Mouse (Mus musculus): ENCODE measurements around the gene Ppp3ca.

The Ppp3ca gene

DNA sequence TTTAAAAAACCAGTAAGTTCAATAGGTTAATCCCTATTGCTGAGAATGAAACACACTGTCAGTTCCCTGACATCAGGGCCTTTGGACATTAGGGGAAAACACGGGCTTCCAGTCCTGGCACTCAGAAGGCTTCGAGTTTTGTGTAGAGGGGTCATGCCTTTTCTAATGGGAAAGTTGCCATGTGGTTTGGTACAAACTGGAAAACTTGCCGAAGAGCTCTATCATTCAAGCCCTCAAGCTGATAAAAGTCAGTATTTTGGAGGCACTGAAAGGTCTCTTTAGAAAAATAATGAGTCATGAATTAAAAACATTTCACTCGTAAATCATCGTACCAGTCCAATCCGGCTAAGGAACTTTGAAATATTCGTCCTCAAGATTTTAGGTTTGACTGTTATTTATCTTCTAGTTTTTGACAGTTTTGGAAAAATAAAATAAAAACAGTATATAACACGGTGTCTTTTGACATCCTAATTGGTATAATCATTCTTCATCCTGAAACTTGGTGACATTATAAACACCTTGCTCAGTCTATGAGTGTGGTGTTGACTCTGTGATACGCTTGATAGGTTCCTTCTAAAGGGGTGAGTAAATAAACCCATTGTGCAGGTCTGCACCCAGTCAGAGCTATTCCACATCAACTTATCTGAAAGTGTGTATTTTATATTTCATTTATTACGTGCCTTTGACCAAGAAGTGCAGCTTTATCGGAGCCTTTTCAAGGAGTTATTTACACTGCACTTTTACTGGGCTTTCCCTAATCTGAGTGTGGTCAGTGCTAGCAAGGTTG lies 192.3 kb downstream of the Ppp3ca start:
- DNase-seq (ENCODE audit: low read depth), result no peak

DNA sequence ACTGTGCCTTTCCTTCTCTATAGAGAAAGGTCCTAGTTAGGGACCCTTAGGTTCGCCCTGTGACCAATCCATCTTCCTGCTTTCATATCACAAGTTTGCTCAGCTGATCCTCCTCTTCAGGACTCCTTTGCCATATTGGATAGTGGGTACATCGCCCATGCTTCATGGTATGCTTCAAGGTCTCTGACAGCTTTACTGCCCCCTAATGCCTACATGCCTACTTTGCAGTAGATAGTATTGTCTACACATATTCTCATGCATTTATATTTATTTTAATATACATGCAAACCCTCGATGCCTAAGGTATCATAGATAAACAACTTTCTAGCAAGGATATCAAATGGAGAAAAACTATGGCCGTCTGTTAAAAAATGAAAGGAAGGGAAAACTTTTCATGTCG lies 193.2 kb downstream of the Ppp3ca start:
- DNase-seq (ENCODE audit: low read depth), result no peak

DNA sequence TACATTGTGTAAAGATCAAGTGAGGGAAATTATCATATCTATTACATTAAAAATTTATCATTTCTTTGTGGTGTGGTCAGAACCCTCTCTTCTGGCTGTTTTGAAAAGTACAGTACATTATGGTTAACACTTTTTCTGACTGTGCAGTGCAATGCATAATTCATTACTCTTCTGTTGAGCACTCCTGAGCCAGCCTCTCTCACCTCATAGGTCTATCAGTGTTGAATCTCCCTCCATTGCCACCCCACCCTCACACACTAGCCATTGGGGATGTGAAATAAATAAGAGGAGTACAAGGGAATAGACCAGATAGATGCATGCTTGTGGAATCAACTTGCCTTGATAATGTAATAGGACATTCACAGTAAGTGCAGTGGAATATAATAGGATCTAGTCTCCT lies 194.4 kb downstream of the Ppp3ca start:
- DNase-seq (ENCODE audit: low read depth), result no peak

DNA sequence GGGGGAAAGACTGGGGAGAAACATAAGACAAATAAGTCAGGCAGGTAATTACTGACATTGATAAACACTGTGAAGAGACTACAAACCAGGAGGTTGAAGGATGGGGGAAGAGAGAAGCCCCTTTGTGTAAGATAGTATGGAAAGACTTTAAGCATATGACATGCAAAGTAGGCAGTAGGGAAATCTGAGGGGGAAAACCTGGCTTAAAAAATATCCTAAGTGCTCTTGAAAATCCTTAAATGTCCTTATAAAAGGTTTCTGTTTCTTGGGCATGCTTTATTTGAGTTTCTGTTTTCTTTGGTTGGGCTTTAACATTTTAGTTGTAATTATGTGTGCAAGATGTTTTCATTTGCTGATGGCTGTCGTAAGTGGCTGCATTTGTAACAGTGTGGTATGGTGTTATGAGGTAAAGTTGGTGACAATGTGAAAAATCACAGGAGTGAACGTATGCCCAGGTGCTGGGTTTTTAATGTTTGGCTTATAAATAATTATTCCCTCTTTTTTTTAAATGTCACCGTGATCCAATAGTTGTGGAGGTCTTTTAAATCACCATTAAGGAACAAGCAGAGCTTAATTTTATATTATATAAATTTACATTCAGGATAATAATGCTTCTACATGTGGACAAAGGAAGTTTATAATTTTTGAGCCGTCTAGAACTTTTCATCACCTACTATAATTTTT lies 195.4 kb downstream of the Ppp3ca start:
- no peak for DNase-seq (ENCODE audit: low read depth)

DNA sequence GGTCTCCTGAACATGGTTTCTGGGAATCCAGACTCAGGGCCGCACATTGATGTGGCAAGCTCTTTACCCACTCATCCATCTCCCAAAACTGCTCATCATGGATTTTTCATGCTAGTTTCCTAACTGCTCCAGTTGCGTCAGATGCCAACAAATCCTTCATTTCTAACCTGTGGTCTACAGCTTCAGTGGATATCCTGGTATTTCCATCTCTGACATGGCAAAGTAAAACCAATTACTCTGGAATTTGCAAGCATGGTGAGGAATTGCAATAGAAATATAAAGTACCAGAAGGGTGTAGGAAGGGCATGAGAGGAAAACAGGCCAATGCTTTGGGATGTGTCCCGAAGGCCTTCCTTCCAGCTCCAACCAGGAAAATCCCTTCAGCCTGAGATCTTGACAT lies 196.2 kb downstream of the Ppp3ca start:
- no peak for DNase-seq (ENCODE audit: low read depth)

DNA sequence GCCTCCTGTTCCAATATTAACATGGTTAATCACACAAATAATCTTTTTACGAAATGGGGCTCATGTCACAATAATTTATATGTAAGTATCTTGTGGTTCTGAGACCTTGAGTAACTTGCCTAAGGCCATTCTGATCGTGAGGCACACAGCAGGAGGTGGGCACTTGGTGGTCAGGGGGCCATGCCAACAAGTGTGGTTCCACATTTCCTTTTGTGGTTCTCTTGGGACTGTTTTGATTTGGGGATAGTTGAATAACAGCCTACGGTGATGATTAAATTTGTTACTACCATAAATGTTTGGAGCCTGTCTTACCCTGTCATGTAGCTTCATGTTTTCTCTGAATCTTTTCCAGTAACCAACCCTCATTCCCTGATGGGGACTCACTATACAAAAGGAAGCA lies 196.6 kb downstream of the Ppp3ca start:
- no peak for DNase-seq (ENCODE audit: low read depth)

DNA sequence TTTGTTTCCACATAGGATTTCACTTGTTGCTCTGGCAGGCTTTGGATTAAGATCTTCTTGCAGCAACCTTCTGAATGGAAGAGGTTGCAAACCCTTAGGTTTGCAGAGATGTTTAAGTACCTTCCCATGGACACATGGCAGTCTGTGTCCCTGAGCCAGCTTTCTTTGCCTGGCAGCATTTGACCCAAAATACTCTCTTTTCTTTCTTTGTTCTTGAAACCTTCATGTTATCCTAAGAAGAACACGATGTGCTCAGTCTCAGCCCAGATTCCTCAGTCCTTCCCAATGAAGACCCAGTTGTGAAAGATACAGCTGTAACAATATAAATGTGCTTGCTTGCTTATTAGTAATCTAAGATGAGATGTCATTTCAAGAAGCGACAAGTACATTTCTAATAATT lies 197.4 kb downstream of the Ppp3ca start:
- DNase-seq (ENCODE audit: low read depth), result no peak

DNA sequence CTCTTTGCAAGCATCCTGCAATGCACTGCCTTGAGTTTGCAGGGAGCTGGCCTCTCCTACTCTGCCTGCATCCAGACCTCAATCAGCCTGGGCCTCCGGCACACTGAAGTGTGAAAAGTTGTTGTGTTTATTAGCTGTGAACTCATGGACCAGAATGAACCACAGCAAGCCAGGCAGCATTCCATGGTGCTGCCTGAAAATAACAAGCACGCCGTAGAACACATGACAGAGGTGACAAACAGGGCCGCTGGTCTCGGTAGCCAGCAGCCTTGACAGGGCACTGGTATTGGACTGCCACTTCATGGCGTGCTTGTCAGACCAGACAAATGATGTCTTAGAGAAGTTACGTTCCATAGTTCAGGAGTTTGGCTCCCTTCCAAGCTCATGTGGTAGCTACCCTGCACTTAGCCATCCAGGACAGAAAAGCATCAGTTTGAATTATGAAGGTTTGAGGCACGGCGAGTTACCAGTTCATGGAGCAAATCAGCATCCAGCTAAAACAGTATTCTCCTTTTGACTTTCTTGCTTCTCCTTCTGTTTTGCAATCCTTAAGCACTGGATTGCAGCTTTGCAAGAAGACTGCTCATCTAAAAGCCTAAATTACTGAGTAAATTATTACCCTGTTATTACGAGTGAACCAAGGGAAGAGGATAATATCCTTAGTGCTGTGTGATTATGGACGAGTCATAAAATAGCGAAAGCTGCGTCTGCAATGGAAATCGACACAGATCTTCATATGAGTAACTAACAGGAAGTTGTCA lies 202.0 kb downstream of the Ppp3ca start:
- no peak for DNase-seq (ENCODE audit: low read depth)

DNA sequence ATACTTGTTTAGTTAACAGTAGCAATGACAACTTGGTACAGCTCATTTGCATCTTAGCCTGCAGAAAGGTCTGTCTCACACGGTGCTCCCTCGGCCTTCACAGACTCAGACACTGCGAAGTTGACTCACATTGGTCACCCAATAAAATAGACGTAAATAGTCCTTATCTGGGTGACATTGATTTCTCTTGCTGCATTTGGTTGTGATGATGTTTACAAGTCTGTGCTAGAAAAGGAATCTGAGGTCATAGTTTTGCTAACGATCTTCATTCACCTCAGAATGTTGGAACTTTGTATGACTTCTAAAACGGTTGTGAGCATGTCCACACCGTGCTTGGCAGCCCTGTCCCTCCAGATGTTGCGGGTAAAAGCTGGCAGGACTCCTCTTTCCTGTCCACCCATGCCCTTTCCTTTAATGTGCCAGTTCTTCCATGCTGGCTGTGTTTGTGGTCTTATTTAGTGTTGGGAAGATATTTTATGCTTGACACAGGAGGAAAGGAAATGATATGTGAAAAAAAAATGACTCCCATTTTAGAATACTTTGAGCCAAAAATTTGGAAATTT lies 202.7 kb downstream of the Ppp3ca start:
- DNase-seq (ENCODE audit: low read depth), result no peak

DNA sequence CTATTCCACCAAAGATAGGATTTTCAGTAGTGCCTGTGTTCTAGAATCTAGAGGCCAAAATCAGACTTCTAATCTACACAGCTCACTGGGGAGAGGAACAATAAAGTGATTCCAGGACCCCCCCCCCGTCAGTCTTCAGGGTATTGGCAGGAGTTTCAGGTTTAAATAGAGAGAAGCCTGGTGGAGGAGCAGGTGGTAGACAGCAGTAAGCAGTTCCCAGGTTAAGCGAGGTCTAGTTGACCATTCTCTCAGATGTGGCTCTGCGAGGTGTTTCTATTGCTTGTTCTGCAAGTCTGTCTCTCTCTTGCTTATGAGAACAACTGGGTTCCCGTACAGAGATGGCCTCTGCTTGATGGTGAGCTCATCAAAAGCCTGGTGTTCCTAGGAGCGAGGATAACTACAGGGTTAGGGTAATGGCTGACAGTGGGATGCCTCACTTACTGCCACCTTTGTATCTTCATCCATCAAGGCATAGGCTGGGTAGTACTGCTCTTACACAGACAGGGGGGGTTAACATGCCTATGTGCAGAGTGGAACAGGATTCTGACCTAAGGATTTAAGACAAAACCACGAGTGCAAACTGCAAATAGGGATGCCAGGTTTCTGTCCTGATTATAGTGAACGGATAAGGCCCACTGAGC lies 204.0 kb downstream of the Ppp3ca start:
- no peak for DNase-seq (ENCODE audit: low read depth)

DNA sequence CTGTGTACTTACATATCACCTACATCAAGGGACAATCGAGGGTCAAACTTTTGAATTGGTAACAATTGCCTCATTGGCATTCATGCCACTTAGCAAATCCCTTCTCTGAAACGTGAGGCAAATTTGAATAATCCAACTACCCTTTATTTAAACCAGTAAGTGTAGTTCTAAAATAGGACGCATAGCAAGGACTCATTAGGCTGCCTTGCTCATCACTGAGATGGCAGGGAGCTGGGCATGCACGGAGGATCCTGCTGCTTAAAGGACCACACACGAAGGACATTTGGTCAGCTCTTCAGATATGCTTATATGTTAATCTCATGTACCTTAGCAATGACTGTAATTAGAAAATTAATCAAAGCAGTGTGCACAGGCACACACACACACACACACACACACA lies 204.6 kb downstream of the Ppp3ca start:
- no peak for DNase-seq (ENCODE audit: low read depth)

DNA sequence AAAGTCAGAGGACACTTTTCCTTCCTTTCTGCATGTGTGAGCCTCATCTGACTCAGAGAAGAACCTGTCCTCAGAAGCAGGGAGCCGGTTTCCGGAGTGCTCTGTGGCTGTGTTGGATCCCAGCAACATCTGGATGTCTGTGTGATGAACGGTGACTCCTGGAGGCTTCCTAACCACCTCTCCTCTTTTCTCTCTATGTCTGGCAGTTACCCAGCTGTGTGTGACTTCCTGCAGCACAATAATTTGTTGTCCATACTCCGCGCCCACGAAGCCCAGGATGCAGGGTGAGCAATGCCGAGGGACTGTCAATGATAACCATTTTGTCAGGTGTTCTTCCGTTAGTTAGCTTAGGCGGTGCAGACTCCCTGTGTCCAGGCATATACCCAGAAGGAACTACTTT lies 217.8 kb downstream of the Ppp3ca start:
- no peak for DNase-seq (ENCODE audit: low read depth)

DNA sequence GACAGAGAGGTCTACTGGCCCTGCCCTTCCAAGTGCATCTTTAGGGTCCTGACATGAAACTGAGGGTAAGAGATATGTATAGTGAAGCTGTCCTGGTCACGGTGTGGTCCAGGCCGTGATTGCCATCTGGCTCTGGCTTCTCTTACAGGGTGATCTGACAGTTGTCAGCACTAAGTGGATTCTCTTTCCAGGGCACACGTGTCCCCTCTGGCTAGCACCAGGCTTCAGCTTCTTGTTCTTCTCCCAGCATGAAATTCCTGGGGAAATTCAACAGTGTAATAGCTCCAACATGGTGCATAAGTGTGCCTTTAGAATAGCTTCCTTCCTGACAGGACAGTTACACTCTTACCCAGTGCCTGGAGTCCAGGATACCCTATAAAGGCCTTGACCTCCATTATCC lies 222.2 kb downstream of the Ppp3ca start:
- no peak for DNase-seq (ENCODE audit: low read depth)

DNA sequence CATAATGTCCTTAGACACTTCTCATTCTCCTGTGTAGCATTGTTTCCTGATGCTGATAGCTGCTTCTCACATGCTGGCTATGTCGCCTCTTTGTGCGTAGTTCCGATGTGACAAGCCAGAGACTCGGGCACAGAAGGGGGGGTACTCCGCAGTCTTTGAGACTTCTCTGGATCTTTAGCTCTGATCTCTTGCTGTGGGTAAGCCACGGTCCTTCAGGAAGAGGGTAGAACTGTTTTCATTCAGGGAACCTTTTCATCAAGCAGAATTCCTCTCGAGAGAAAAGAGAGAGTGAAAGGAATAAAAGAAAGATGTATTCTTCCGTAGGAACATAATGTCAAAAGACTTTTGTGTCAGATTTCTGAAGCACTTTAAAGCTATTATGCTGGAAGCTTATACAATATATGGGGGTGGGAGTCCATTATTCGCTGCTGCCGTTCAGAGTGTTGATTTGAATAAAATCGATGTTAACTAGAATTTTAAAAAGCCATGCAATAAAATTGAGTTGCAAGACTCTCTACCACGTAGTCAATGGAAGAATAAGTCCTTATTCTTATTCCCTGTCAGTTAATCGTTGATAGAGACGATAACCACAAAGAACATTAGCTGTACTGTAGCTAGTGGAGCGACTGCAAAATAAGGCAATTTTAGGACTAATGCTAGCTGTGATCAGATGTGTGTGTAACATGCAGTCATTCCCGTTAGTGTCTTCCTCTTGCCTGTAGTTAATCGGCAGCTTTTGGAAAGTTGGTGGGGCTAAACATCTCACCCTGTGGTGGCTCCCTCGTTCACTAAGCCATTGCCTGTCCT lies 223.9 kb downstream of the Ppp3ca start:
- DNase-seq (ENCODE audit: low read depth), result no peak

DNA sequence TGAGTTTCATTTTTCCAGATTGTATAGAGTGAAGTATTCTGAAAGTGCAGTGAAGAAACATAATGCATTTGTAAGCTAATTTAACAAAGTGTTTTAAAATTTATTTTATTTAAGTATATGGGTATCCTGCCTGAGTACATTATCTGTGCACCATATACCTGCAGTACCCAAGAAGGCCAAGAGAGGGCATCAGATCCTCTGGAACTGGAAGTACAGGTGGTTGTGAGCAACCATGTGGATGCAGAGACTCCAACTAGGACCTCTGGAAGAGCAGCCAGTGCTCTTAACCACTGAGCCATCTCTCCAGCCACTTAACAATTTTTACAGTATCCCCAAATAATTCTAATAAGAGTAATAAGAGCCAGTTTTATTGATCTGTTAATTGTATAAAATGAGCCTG lies 225.6 kb downstream of the Ppp3ca start:
- DNase-seq (ENCODE audit: low read depth), result peak; percentile 23

DNA sequence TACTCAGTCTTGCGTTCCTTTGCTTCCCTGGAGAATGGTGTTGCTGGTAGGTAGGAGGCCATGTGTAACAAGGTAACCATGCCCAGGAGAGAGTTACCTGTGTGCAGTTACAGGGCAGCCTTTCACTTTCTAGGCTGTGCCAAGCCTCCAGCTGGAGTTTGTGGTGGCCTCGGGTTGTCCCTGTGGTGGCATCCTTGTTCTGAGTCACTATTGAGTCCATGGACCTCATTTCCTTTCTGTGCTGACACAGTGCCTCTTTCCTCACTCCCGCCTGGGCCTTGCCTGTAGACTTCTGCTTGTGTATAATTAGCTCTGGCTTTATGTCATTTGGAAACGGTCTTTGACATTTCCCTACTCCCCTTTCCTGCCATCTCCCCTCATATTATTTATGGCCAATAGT lies 226.4 kb downstream of the Ppp3ca start:
- DNase-seq (ENCODE audit: low read depth), result no peak

DNA sequence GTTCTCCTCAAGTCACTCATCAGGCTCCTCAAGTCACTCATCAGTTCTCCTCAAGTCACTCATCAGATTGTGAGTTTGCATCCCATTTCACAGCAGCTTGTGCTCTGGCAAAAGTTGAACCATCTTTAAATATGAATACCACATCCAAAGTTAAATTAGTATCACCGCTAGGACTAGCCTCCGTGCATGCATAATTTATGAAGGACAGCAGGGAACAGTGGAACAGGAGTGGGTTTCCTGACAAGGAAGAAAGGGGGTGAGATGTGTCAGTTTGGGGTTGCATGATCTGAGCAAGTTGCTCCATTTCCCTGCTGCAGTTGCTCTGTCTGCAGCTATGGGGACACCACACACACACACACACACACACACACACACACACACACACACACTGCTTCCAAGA lies 229.8 kb downstream of the Ppp3ca start:
- DNase-seq (ENCODE audit: low read depth), result no peak

DNA sequence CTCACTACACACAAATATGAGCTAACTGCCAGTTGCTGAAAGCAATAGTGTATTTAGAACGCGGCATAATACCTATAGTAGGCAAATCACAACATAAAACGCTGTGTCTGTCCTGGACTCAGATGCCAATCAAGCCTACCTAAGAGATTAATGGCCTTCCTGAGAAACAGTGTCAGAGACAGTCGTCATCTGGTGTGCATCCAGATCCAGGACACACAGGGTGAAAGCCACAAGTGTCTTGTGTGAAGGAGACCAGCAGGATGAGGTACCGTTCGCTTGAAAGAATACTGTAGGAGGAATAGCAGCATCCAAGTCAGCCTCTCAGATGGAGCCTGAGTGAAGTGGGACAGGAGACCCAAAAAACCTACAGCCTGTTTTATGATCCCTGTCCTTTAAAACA lies 231.1 kb downstream of the Ppp3ca start:
- no peak for DNase-seq (ENCODE audit: low read depth)

DNA sequence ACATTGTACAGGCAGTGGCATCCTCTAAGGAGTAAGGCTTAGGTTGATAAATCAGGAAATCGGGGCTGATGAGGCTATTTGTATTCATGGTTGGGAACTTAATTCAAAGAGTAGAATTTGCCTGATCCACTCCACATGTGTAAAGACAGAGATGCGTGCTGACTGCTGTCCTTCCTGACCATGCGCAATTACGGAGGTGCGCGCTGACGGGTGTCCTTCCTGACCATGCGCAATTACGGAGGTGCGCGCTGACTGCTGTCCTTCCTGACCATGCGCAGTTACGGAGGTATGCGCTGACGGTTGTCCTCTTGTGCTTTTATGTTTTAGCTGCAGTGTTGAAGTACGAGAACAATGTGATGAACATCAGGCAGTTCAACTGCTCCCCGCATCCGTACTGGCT lies 232.9 kb downstream of the Ppp3ca start:
- no peak for DNase-seq (ENCODE audit: low read depth)

DNA sequence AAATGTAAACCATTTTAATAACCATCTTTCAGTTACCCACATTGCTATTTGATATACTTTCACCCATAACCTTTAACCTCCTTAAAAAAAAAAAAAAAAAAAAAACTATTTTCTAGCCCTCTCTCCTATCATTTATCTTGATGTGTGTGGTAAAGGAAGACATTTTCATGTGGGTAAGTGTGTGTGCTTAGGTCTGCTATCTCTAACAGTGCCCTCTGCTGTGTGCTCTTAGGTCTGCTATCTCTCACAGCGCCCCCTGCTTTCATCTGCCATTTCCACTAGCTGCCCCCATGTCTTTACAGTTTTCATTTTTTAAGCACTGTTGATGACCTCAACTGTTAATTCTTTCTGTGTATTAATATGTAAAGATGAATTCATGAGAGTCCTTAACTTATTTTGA lies 235.7 kb downstream of the Ppp3ca start:
- DNase-seq (ENCODE audit: low read depth), result peak; percentile 6

DNA sequence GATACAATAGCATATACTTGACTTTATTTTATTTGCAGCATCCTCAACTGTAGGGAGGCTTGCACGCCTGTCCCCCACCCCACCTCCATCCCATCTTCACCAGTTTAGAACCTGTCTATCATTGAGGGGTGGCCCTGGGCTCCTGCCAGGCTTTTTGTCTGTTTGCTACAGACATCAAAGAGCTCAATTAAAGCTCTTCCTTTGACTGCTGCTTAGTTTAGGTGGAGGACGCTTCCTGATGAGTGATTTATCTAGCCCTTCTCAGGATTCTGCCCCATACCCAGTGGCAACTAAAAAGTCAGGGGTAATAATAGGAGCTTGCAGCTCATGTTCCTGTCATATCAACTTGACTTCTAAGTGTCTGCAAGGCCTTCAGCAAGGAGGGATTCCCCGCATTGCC lies 239.6 kb downstream of the Ppp3ca start:
- no peak for DNase-seq (ENCODE audit: low read depth)
